Mouse (Mus musculus): ENCODE measurements around the gene Mtch1. TPM values are rescaled to one million over a fixed set of nuclear protein-coding genes. Genes with fewer than 3 reads are reported as not detected.
A peak's percentile ranks its signal among the peaks of the same experiment; 100 is the strongest.

Mtch1 gene
- polyA plus RNA-seq, 1 experiment from 2014 or later: 278 TPM

DNA sequence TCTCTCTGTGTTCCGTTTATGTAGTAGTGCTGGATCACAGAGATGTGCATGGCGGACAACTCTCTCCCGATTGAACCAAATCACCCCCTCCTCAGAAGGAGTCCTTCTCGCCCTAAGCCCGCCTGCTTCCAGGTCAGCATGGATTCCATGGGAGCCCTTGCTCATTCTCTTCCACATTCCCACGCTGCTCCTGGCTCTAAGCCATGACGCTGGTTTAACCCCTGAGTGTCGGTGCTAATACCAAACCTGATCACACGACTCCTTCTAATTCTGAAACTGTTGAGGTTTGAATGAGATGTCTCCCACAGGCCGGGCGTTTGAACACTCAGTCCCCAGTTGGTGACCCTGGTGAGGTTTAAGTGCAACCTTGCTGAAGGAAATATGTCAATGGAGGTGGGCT is 34.7 kb upstream of the Mtch1 start:
- Histone ChIP-seq H3K9me3 (no peaks in the 10 kb centered on the region), H3K27me3 (replicated peaks; ENCODE audit: low read depth, poor library complexity, severe bottlenecking) (no peaks in the 10 kb centered on the region), H3K27ac (replicated peaks) (no peak overlapping the region), H3K4me1 (peaks cover 10% of the 10 kb centered on the region), H3K36me3 (replicated peaks) (no peaks in the 10 kb centered on the region), H3K4me3 (no peak overlapping the region)
- WGBS: 77% methylated on average over 11 of the region's 11 CpGs
- no peak for DNase-seq (ENCODE audit: low spot score)

DNA sequence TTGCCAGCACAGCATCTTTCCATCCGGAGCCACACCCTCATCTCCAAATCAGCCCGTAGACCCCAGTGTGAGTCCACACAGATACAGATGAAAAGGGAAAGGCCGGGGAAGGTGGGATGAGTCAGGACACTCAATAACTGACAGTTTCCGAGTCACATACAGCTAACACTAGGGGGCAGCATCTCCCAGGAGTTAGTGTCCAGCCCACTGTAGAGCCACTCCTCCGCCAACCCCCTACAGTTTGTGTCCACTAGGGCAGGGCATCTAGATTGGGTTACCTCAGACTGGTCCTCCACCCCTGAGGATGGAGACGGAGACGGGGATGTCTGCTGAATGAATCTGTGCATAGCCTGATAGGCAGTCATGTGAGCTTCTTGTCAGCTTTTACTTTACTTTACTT is 33.7 kb upstream of the Mtch1 start:
- 28% methylated on average over 7 of the region's 7 CpGs for WGBS
- H3K4me1 ChIP-seq: peaks cover 10% of the 10 kb centered on the region
- no peak overlapping the region for H3K27ac ChIP-seq (replicated peaks)
- peak; percentile 82 for DNase-seq (ENCODE audit: low spot score)
- no peaks in the 10 kb centered on the region for H3K36me3 ChIP-seq (replicated peaks)
- H3K27me3 ChIP-seq (replicated peaks; ENCODE audit: low read depth, poor library complexity, severe bottlenecking): no peaks in the 10 kb centered on the region
- no peaks in the 10 kb centered on the region for H3K9me3 ChIP-seq
- H3K4me3 ChIP-seq: no peak overlapping the region

DNA sequence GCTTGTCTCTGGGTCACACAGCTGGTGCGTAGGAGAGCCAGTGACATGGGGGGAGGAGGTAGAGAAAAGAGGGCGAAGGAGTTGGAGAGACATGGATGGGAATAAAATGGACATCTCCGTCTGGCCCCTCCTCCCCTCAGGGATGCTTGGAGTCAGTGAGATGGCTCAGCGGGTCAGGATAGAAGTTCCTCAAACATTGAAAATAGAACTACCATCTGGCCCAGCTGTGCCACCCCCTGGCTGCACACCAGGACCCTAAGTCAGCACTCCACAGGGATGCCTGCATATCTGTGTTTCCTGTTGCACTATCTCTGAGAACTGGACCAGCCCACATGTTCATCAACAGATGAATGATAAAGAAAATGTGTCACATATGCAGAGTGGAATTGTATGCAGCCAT is 32.5 kb upstream of the Mtch1 start:
- DNase-seq (ENCODE audit: low spot score): no peak
- Histone ChIP-seq H3K27me3 (replicated peaks; ENCODE audit: low read depth, poor library complexity, severe bottlenecking) (no peaks in the 10 kb centered on the region), H3K36me3 (replicated peaks) (no peaks in the 10 kb centered on the region), H3K27ac (replicated peaks) (no peak overlapping the region), H3K9me3 (no peaks in the 10 kb centered on the region), H3K4me1 (peaks cover 6% of the 10 kb centered on the region), H3K4me3 (no peak overlapping the region)
- WGBS: 90% methylated on average over 4 of the region's 4 CpGs

DNA sequence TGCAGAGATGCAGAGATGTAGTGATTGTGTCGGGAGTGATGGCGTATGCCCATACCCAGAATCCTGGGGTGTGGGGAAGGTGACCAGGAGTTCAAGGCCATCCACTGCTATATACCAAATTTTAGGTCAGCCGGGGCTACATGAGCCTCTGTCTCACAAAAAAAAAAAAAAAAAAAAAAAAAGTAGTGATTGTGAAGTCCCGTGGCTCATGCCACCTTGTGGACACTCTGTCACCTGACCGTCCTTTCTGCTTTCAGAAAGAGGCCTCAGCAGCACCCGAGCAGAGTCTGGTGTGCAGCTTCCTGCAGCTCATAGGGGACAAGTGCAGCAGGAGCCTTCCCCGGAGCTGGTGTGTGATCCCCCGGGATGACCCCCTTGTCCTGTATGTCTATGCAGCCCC is 30.3 kb upstream of the Mtch1 start:
- Histone ChIP-seq H3K36me3 (replicated peaks) (no peaks in the 10 kb centered on the region), H3K4me3 (no peak overlapping the region), H3K4me1 (no peaks in the 10 kb centered on the region), H3K9me3 (no peaks in the 10 kb centered on the region), H3K27me3 (replicated peaks; ENCODE audit: low read depth, poor library complexity, severe bottlenecking) (no peaks in the 10 kb centered on the region), H3K27ac (replicated peaks) (no peak overlapping the region)
- 71% methylated on average over 8 of the region's 8 CpGs for WGBS
- DNase-seq (ENCODE audit: low spot score): no peak

DNA sequence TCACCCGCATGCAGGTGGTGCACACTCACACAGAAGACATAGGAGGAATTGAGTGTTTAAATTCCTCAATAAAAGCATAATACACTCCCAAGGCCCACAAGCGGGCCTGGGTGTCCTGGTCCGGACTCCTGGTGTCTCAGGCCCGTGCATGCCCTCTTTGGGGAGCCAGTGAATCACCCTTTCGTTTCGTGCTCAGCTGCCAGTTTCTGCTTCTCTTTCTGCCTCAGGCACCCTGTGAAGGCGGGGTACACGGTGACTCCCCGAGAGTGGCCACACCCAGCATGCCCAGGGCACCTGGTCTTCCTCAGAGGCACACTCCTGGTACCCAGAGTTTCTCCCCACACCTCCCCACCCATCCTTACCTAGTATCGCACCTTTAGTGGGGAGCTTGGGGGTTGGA is 28.1 kb upstream of the Mtch1 start:
- Histone ChIP-seq H3K27ac (replicated peaks) (no peak overlapping the region), H3K36me3 (replicated peaks) (no peaks in the 10 kb centered on the region), H3K4me3 (no peak overlapping the region), H3K27me3 (replicated peaks; ENCODE audit: low read depth, poor library complexity, severe bottlenecking) (no peaks in the 10 kb centered on the region), H3K9me3 (no peaks in the 10 kb centered on the region), H3K4me1 (peaks cover 4% of the 10 kb centered on the region; the same call in 1 of the 2 replicates)
- DNase-seq (ENCODE audit: low spot score): no peak
- WGBS: 84% methylated on average over 10 of the region's 10 CpGs

DNA sequence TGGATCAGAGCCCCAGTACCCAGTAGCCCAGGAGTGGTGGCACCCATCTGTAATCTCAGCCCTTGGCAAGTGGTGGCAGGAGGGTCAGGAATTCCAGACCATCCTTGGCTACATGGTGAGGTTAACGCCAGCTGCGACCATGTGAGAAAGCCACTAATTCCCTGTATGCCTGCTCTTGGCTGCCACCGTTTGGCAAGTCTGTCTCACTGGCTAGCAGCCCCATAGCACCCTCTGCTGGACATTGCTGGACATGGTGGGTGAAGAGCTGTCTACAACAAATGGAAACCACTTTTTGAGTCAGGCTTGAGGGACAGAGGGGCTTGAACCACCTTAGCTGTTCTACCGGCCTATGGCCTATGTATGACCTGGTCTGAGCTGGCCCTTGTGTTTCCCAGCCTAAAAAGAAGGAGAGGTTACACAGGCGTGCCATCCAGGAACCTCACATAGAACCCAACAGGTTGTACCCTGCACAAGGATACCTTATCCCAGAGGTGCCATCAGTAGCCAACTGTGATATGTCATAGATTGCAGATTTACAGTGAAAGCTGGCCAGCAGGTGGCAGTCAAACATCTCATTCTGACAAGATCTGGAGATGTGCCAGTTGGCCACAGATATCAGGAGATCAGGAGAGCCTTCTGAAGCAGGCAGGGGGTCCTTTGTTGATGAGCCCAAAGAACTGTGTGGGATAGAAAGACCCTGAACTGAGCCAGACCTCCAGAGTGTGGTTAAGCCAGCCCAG is 23.4 kb upstream of the Mtch1 start:
- peaks cover 24% of the 10 kb centered on the region for H3K4me1 ChIP-seq
- H3K4me3 ChIP-seq: no peak overlapping the region
- peaks cover 25% of the 10 kb centered on the region for H3K27me3 ChIP-seq (replicated peaks; ENCODE audit: low read depth, poor library complexity, severe bottlenecking)
- WGBS: 6% methylated on average over 5 of the region's 5 CpGs
- H3K27ac ChIP-seq (replicated peaks): 0 out of 2 replicates have a peak overlapping the region, but pooled peaks have one; percentile 3
- no peaks in the 10 kb centered on the region for H3K36me3 ChIP-seq (replicated peaks)
- DNase-seq (ENCODE audit: low spot score): peak; percentile 92
- no peaks in the 10 kb centered on the region for H3K9me3 ChIP-seq

DNA sequence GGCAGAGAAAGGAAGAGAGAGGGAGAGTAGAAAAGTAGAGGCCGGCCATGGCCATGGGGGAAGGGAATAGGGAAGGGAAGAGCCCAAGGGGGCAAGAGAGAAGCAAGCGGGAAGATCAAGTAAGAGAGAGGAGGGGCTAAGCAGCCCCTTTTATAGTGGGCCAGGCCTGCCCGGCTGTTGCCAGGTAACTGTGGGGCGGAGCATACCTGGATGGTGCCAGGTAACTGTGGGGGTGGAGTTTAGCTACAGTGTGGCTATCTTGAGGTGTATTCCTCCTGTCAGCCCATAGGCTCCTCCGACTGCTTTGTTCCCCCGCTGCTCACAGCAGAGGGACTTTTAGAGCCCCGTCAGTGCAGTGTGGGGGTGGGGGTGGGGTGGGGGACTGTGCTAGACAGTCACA is 21.0 kb upstream of the Mtch1 start:
- no peaks in the 10 kb centered on the region for H3K9me3 ChIP-seq
- peaks cover 24% of the 10 kb centered on the region for H3K4me1 ChIP-seq
- peak; percentile 54 for DNase-seq (ENCODE audit: low spot score)
- H3K36me3 ChIP-seq (replicated peaks): no peaks in the 10 kb centered on the region
- peak overlapping the region; percentile 70 for H3K27ac ChIP-seq (replicated peaks)
- H3K27me3 ChIP-seq (replicated peaks; ENCODE audit: low read depth, poor library complexity, severe bottlenecking): peaks cover 25% of the 10 kb centered on the region
- H3K4me3 ChIP-seq: peak overlapping the region; percentile 39
- 12% methylated on average over 7 of the region's 7 CpGs for WGBS

DNA sequence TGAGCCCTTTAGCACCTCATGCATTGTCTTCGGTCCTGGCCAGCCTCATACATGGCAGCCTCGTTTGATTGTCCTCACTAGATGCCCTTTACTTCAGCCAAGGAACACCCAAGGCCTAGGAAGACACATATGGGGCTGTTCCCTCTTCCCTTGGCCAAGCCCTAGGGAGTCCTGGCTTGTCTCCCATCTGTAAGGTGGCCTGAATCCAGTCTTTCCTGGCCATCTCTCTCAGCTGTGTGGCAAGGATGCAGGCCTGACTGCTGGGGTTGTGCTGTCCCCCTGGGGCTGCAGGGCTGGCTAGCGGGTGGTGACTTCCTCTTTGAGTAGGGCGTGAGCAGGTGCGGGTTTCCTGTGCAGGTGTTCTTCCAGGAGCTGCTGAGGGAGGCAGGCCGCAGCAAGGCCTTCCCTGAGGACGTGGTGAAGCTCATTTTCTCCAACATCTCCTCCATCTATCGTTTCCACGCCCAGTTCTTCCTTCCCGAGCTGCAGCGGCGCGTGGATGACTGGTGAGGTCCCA is 17.4 kb upstream of the Mtch1 start:
- no peak overlapping the region for H3K4me3 ChIP-seq
- H3K36me3 ChIP-seq (replicated peaks): no peaks in the 10 kb centered on the region
- no peak overlapping the region for H3K27ac ChIP-seq (replicated peaks)
- peaks cover 37% of the 10 kb centered on the region for H3K4me1 ChIP-seq
- 87% methylated on average over 13 of the region's 13 CpGs for WGBS
- no peak for DNase-seq (ENCODE audit: low spot score)
- no peaks in the 10 kb centered on the region for H3K9me3 ChIP-seq
- peaks cover 25% of the 10 kb centered on the region for H3K27me3 ChIP-seq (replicated peaks; ENCODE audit: low read depth, poor library complexity, severe bottlenecking)

DNA sequence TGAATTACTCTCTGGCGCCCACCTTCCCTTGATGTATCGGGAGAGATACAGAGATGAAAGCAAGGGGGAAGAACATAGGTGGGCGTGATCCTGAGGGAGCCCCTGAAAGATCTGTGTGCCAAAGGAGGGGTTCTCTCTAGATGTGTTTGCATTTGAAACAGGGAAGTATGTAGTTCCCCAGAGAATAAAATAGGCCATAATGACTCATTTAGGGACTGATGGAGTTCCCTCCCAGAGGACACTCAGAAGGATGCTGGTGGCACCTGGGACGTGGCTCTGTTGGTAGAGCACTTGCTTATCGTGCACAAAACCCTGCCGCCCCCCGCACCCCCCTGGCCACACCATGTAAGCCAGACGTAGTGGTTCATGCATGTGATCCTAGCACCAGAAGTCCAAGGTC is 15.4 kb upstream of the Mtch1 start:
- peaks cover 19% of the 10 kb centered on the region for H3K4me1 ChIP-seq
- 89% methylated on average over 8 of the region's 8 CpGs for WGBS
- H3K27me3 ChIP-seq (replicated peaks; ENCODE audit: low read depth, poor library complexity, severe bottlenecking): peaks cover 6% of the 10 kb centered on the region; the same call in 1 of the 2 replicates
- no peaks in the 10 kb centered on the region for H3K36me3 ChIP-seq (replicated peaks)
- no peak overlapping the region for H3K27ac ChIP-seq (replicated peaks)
- H3K4me3 ChIP-seq: no peak overlapping the region
- DNase-seq (ENCODE audit: low spot score): no peak
- H3K9me3 ChIP-seq: no peaks in the 10 kb centered on the region

DNA sequence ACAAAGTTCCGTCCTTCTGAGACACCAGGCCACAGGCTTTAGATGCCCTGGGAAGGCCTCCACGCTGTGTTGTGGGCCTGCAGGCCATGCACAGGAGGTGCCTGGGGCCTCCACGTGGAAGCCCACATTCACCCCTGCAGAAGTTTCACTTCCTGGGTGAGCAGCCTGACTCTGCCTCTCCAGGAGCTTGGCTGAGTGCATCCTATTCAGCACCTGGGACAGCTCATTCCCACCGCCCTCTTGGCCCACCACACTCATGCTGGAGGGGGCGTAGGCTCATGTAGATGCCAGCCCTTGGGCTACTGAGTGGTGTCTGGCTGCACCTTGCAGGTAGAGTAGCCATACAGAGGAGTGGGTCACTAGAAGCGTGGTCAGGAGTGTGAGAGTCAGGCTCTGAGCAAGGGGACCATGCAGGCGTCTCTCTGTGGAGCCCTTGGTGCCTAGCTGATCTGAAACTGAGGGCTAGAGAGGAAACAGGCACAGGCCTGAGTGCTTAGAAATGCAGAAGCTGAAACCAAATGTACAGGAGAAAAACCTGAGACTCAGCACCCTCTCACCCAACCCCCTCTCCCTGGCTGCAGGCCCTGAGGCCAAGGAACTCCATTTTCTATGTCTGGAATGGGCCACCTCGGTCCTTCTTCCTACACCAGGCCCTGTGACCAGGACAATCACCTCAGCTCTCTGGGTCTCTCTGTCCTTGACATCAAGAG is 14.4 kb upstream of the Mtch1 start:
- no peaks in the 10 kb centered on the region for H3K9me3 ChIP-seq
- H3K4me1 ChIP-seq: peaks cover 21% of the 10 kb centered on the region
- 55% methylated on average over 8 of the region's 8 CpGs for whole genome bisulfite sequencing
- no peaks in the 10 kb centered on the region for H3K27me3 ChIP-seq (replicated peaks; ENCODE audit: low read depth, poor library complexity, severe bottlenecking)
- H3K36me3 ChIP-seq (replicated peaks): no peaks in the 10 kb centered on the region
- H3K4me3 ChIP-seq: no peak overlapping the region
- peak; percentile 50 for DNase-seq (ENCODE audit: low spot score)
- H3K27ac ChIP-seq (replicated peaks): no peak overlapping the region

DNA sequence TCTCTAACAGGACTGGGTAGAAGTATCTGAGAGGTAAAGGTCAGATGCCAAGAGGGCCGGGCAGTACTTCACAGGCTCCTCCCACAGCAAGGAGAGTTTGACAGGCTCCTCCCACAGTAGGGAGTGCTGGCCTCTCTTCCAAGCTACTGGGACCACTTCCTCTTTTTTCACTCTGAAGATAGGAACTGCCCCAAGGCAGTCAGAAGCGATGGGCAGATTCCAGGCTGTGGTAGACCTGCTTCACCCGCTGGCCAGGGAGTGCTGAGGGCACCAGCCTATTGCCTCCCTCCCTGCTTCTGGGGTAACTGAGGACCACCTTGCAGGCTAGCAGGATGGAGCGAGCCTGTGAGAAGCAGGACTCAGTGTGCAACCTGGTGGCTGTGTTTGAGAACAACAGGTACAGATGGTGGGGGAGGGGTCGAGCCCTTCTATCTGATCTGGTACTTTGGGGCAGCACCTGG is 13.1 kb upstream of the Mtch1 start, which contains the start of gene Fgd2:
Fgd2 (plus strand) TSS at position 154 of the 461 bp plus-strand sequence.
- Histone ChIP-seq H3K36me3 (replicated peaks) (no peaks in the 10 kb centered on the region), H3K27me3 (replicated peaks; ENCODE audit: low read depth, poor library complexity, severe bottlenecking) (no peaks in the 10 kb centered on the region), H3K4me1 (peaks cover 35% of the 10 kb centered on the region), H3K9me3 (no peaks in the 10 kb centered on the region), H3K4me3 (peak within 1 kb of the TSS; percentile 23; the same call in 1 of the 2 replicates), H3K27ac (replicated peaks) (0 out of 2 replicates have a peak within 1 kb of the TSS, but pooled peaks have one; percentile 32)
- WGBS: 23% methylated on average over 5 of the region's 5 CpGs
- DNase-seq (ENCODE audit: low spot score): no peak

DNA sequence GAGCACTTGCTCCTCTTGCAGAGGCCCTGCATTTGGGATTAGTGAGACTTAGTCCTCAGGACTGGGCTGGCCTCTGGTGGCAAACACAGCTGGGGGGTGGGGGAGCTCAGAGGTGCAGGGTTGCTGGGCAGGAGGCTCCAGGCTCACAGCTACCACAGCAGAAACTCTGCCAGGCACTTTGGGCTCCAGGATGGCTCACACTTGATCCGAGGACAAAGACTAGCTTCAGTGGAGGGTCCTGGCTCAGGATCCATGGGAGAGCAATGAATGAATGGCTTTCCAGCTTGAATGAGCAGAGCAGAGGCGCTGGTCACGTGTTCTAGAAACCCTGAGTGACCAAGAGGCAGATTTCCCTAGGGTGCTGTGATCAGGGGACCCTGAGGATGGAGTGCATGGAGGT is 11.2 kb upstream of the Mtch1 start:
- no peaks in the 10 kb centered on the region for H3K36me3 ChIP-seq (replicated peaks)
- no peak overlapping the region for H3K27ac ChIP-seq (replicated peaks)
- no peak overlapping the region for H3K4me3 ChIP-seq
- H3K9me3 ChIP-seq: no peaks in the 10 kb centered on the region
- H3K4me1 ChIP-seq: peaks cover 47% of the 10 kb centered on the region
- DNase-seq (ENCODE audit: low spot score): no peak
- H3K27me3 ChIP-seq (replicated peaks; ENCODE audit: low read depth, poor library complexity, severe bottlenecking): no peaks in the 10 kb centered on the region
- WGBS: 59% methylated on average over 3 of the region's 3 CpGs

DNA sequence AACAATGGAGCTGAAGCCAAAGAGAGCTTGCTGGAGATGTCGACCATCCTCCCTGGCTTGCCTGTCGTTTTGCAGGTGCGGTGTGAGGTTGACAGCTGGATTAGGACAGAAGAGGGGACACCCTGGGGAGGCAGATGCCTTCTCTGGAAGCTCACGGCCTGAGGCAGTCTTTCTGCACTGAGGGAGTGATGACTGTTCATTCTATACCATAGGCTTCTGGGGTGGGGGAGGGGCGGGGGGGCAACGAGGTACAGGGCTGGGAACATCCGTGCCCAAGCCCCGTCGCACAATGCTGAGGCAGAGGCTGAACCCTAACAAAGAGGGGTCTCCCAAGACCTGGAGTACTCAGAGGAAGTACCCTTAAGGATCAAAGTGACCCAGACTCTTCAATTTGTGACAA is 9.1 kb upstream of the Mtch1 start:
- no peak for DNase-seq (ENCODE audit: low spot score)
- Histone ChIP-seq H3K36me3 (replicated peaks) (no peaks in the 10 kb centered on the region), H3K27ac (replicated peaks) (peak overlapping the region; percentile 89), H3K27me3 (replicated peaks; ENCODE audit: low read depth, poor library complexity, severe bottlenecking) (no peaks in the 10 kb centered on the region), H3K9me3 (no peaks in the 10 kb centered on the region), H3K4me3 (peak overlapping the region; percentile 53), H3K4me1 (peaks cover 44% of the 10 kb centered on the region)
- WGBS: 9% methylated on average over 9 of the region's 9 CpGs
